Mouse (Mus musculus) limb, embryonic 10.5 days (tissue): Measurements from ENCODE around the gene Uba7. TPM values are rescaled to one million over a fixed set of nuclear protein-coding genes. Genes with fewer than 3 reads are reported as not detected.

Source experiments
- DNase-seq: peaks from one replicate; pipeline ENCODE4 v3.0.0-alpha.2; 2017; ENCODE audit warnings: low spot score
- H3K27ac ChIP-seq: fragments of 300-500 bp; sonication (generic); 2 replicates; pipeline ENCODE4 v1.5.1; 2016; ENCODE audit warnings: mild to moderate bottlenecking
- H3K27me3 ChIP-seq: fragments of 300-500 bp; sonication (generic); 2 replicates; pipeline ENCODE4 v1.6.1; 2016; ENCODE audit warnings: low read depth, mild to moderate bottlenecking; ENCODE audit not compliant: poor library complexity, severe bottlenecking
- H3K36me3 ChIP-seq: fragments of 300-500 bp; sonication (generic); 2 replicates; pipeline ENCODE4 v1.6.1; 2016; ENCODE audit warnings: mild to moderate bottlenecking, moderate library complexity
- H3K4me1 ChIP-seq: fragments of 300-500 bp; sonication (generic); 2 replicates; pipeline ENCODE4 v1.6.1; 2016
- H3K4me3 ChIP-seq: fragments of 300-500 bp; sonication (generic); 2 replicates; pipeline ENCODE4 v1.5.1; 2016; ENCODE audit warnings: mild to moderate bottlenecking, moderate library complexity
- H3K9me3 ChIP-seq: fragments of 300-500 bp; sonication (generic); replicated peaks from 2 replicates; pipeline ENCODE4 v1.6.1; 2016; ENCODE audit warnings: mild to moderate bottlenecking
- WGBS: fragments of 180-500 bp; shearing (Covaris S2); methylation state at CpG from one replicate; pipeline ENCODE4 v1.1.7; 2016; 5-methylcytosine and 5-hydroxymethylcytosine counted together
- polyA plus RNA-seq: library from polyadenylated mRNA; unstranded; fragments of >200 nt; fragmentation: Nextera tagmentation; extraction: Ambion mirVana; gene quantifications from 2 replicates; pipeline ENCODE4 v1.2.1, GENCODE M21; 2016

Gene Uba7
- polyA plus RNA-seq, 1 experiment from 2014 or later = 22.5 TPM

GRCm38 (mm10) chr9:107984754-107985055, 9.4 kb downstream of the Uba7 start:
- DNase-seq = no peak
- H3K4me1 ChIP-seq = peaks cover 75% of the 10 kb centered on the region
- peak overlapping the region; percentile 98 for H3K27ac ChIP-seq

DNA sequence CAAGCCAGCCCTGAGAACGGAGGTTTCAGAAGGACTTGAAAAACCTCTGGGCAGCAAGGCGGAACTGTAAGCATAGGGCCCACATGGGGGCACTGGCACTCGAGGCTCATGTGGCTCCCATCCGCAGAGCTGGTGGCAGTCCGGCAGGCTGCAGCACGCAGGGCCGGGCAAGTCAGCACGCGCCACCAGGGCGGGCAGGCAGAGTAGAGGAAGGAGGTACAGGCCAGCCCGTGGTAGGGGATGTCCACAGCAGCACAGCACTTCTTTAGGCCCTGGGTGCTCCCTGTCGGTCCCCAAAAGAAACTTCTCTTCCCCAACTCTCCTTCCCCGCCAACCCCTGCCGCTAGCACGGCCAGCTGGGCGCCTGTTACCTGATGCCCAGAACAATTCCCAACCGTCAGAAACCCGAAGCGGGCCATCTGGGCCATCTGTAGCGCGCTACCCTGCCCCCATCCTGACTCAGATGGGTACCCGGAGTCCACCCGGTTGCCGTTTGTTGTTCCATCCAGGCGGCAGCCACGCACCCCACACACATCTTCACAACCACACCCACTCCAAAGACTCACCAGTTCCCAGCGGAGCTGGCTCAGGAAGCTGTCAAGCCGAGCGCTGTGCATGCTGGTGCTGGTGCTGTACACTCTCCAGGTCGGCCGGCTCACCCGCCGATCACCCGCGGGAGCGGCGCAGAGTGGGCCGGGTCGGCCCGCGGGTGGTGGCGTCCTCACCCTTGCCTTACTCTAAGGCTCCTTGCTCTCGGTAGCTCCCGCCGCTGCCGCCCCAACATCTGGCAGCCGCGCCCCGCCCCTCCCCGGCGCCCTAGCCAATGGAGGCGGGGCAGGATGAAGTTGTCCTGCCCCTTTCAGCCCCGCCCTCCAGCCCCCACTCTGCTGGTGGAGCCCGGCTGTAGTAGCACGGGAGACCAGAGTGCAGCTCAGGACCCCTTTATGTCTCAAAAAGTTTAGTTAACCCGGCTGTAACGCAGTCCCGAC, 10.1 kb downstream of the Uba7 start, which contains the start of gene Inka1:
Inka1 (minus strand) TSS at position 749 of the 989 bp plus-strand sequence.
- peak within 1 kb of the TSS; percentile 98 for H3K27ac ChIP-seq
- peak; percentile 96 for DNase-seq
- peak within 1 kb of the TSS; percentile 83 for H3K4me3 ChIP-seq
- peaks cover 68% of the 10 kb centered on the region for H3K4me1 ChIP-seq
- H3K27me3 ChIP-seq = no peaks in the 10 kb centered on the region
- under 1% methylated on average over 58 of the region's 58 CpGs for WGBS
- peaks cover 24% of the 10 kb centered on the region for H3K36me3 ChIP-seq
- no peaks in the 10 kb centered on the region for H3K9me3 ChIP-seq

More at GRCm38 (mm10) chr9:107984754-107985055, 9.4 kb downstream of the Uba7 start:
- H3K36me3 ChIP-seq = peaks cover 31% of the 10 kb centered on the region
- 43% methylated on average over 9 of the region's 9 CpGs for WGBS
- H3K4me3 ChIP-seq = peak overlapping the region; percentile 83
- H3K27me3 ChIP-seq = no peaks in the 10 kb centered on the region
- no peaks in the 10 kb centered on the region for H3K9me3 ChIP-seq

- Histone ChIP-seq H3K9me3 (no peaks in the 10 kb centered on the region), H3K4me1 (peaks cover 59% of the 10 kb centered on the region), H3K36me3 (peaks cover 24% of the 10 kb centered on the region), H3K27ac (peak overlapping the region; percentile 98), H3K27me3 (no peaks in the 10 kb centered on the region), H3K4me3 (peak overlapping the region; percentile 83)
- peak; percentile 89 for DNase-seq
- 5% methylated on average over 18 of the region's 18 CpGs for WGBS
Observed at GRCm38 (mm10) chr9:107986376-107986775, 11.1 kb downstream of the Uba7 start.

DNA sequence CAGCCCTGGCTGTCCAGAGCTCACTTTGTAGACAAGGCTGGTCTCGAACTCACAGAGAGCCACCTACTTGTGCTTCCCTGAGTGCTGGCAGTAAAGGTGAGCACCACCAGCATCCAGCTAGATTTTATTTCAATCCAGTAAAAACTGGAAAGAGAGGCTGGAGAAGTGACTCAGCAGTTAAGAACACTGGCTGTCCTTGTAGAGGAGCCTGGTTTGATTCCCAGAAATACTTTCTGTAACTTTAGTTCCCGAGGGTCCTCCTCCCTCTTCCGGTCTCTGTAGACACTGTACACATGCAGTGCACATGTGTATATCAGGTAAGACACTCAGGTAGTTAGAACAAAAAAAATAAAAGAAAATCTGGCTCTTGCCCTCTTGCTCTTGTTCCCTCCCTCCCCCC, 12.6 kb downstream of the Uba7 start:
- Histone ChIP-seq H3K27ac (peak overlapping the region; percentile 69; the same call in 1 of the 2 replicates), H3K4me1 (peaks cover 43% of the 10 kb centered on the region), H3K4me3 (no peak overlapping the region), H3K9me3 (no peaks in the 10 kb centered on the region), H3K36me3 (peaks cover 20% of the 10 kb centered on the region), H3K27me3 (no peaks in the 10 kb centered on the region)
- 84% methylated on average over 3 of the region's 3 CpGs for WGBS
- no peak for DNase-seq

GRCm38 (mm10) chr9:107992197-107992596, 16.9 kb downstream of the Uba7 start, which contains the start of gene Cdhr4:
Cdhr4 (plus strand) TSS chr9:107992497.
- WGBS = 68% methylated on average over 2 of the region's 2 CpGs
- no peak within 1 kb of the TSS for H3K27ac ChIP-seq

DNA sequence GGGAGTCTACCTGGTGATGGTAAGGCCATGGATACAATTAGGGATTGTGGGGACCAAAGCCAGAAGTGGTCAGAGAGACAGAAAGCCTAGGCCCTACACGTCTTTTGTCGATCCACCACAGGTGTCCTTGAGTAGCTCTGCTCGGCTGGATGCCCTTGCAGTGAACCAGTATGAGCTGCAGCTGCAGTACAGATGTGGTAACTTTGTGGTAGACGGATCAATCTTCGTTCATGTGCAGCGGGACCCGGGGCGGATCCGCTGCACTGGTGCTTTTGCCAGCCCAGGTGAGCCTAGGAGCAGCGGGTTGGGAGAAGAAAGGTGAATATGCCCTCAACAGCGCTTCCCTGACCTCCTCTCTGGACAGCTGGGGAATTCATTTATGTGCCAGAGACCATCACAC, 17.7 kb downstream of the Uba7 start:
- no peaks in the 10 kb centered on the region for H3K36me3 ChIP-seq
- H3K27ac ChIP-seq = no peak overlapping the region
- DNase-seq = no peak
- no peaks in the 10 kb centered on the region for H3K9me3 ChIP-seq
- WGBS = 90% methylated on average over 11 of the region's 11 CpGs
- H3K27me3 ChIP-seq = no peaks in the 10 kb centered on the region
- peaks cover 9% of the 10 kb centered on the region for H3K4me1 ChIP-seq
- H3K4me3 ChIP-seq = no peak overlapping the region

More at GRCm38 (mm10) chr9:107992197-107992596, 16.9 kb downstream of the Uba7 start, which contains the start of gene Cdhr4:
- no peak within 1 kb of the TSS for H3K4me3 ChIP-seq
- H3K4me1 ChIP-seq = peaks cover 11% of the 10 kb centered on the region
- H3K36me3 ChIP-seq = no peaks in the 10 kb centered on the region
- no peak for DNase-seq
- H3K9me3 ChIP-seq = no peaks in the 10 kb centered on the region
- H3K27me3 ChIP-seq = no peaks in the 10 kb centered on the region

DNA sequence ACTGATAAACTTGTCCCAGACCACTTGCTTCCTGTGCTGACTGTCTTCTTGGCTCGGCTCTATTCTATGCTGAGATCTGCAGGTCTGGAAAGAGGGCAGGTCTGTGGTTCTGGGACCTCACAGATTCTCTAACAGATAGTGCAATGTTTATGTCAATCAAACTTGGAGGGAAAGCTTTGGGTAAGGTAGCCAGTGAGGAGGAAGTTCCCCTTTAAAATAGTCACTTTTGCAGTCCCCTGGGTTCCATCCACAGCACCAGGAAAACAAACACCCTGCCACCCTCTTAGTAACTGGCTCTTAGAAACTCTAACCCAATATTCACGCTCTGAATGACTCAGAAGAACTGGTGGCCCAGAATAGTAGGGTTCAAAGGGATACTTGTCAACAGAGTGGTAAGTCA, 19.2 kb downstream of the Uba7 start:
- Histone ChIP-seq H3K27ac (no peak overlapping the region), H3K36me3 (no peaks in the 10 kb centered on the region), H3K9me3 (no peaks in the 10 kb centered on the region), H3K4me3 (no peak overlapping the region), H3K27me3 (no peaks in the 10 kb centered on the region), H3K4me1 (0 out of 2 replicates have a peak, but pooled peaks cover 3% of the 10 kb centered on the region)
- DNase-seq = no peak
- WGBS = 57% methylated on average over 2 of the region's 2 CpGs

GRCm38 (mm10) chr9:107995513-107995912, 20.2 kb downstream of the Uba7 start:
- Histone ChIP-seq H3K27me3 (no peaks in the 10 kb centered on the region), H3K36me3 (no peaks in the 10 kb centered on the region), H3K9me3 (no peaks in the 10 kb centered on the region), H3K4me1 (0 out of 2 replicates have a peak, but pooled peaks cover 3% of the 10 kb centered on the region), H3K27ac (no peak overlapping the region), H3K4me3 (no peak overlapping the region)
- no peak for DNase-seq
- WGBS = 95% methylated on average over 21 of the region's 21 CpGs

DNA sequence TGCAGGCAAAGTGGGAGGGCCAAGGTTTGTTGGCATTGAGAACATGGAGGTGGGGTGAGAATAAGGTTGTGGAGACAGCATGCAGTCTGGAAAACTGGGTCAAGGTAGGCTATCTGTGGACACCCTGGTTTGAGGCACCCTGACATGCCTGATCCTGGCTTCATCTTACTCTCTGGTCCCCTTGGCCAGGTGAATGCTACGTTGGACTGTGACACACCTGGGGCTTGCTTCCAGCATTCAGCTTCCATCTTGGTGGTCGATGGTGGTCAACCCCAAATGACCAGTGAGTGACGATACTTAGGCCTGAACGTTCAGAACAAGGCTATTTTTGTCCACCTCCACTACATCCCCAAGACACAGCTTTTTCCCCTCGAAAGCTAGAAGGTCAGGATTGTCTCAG, 20.7 kb downstream of the Uba7 start, which contains the start of gene Gm20662:
Gm20662 (plus strand) TSS at position 301 of the 400 bp plus-strand sequence.
- no peak within 1 kb of the TSS for H3K27ac ChIP-seq
- 0 out of 2 replicates have a peak, but pooled peaks cover 3% of the 10 kb centered on the region for H3K4me1 ChIP-seq
- no peaks in the 10 kb centered on the region for H3K36me3 ChIP-seq
- no peaks in the 10 kb centered on the region for H3K9me3 ChIP-seq
- H3K4me3 ChIP-seq = no peak within 1 kb of the TSS
- H3K27me3 ChIP-seq = no peaks in the 10 kb centered on the region
- no peak for DNase-seq
- 93% methylated on average over 5 of the region's 5 CpGs for WGBS

GRCm38 (mm10) chr9:108001922-108002770, 26.8 kb downstream of the Uba7 start, which contains the start of gene Ip6k1:
Ip6k1 (plus strand) TSS chr9:108002501.
- Histone ChIP-seq H3K27ac (peak within 1 kb of the TSS; percentile 97), H3K36me3 (peaks cover 10% of the 10 kb centered on the region), H3K4me1 (peaks cover 24% of the 10 kb centered on the region), H3K27me3 (no peaks in the 10 kb centered on the region), H3K9me3 (no peaks in the 10 kb centered on the region), H3K4me3 (peak within 1 kb of the TSS; percentile 99)
- peak; percentile 99 for DNase-seq
- WGBS = under 1% methylated on average over 51 of the region's 51 CpGs

GRCm38 (mm10) chr9:108002778-108003530, 27.6 kb downstream of the Uba7 start:
- peaks cover 24% of the 10 kb centered on the region for H3K4me1 ChIP-seq
- no peaks in the 10 kb centered on the region for H3K9me3 ChIP-seq
- peak overlapping the region; percentile 97 for H3K27ac ChIP-seq
- H3K36me3 ChIP-seq = peaks cover 14% of the 10 kb centered on the region
- DNase-seq = no peak
- H3K27me3 ChIP-seq = no peaks in the 10 kb centered on the region
- peak overlapping the region; percentile 99 for H3K4me3 ChIP-seq
- WGBS = under 1% methylated on average over 50 of the region's 50 CpGs

DNA sequence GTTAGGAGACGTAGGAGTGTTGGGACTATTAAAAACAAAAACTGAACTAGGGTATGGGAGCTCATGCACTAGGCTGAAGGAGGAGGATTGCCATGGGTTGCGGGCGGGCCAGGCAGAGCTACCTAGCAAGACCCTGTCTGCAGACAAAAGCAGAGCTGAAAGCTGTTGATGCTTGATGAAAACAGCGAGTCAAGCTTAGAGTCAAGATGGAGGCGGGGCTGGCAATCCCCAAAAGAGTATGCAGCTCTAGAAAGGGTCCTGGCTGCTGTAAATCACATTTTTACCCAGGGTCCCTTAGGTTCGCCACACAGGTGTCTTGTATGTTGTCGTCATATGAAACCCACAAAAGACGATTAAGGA, 28.2 kb downstream of the Uba7 start:
- peak overlapping the region; percentile 99 for H3K4me3 ChIP-seq
- no peaks in the 10 kb centered on the region for H3K9me3 ChIP-seq
- H3K27me3 ChIP-seq = no peaks in the 10 kb centered on the region
- H3K27ac ChIP-seq = peak overlapping the region; percentile 97
- peaks cover 19% of the 10 kb centered on the region for H3K36me3 ChIP-seq
- H3K4me1 ChIP-seq = peaks cover 24% of the 10 kb centered on the region
- WGBS = 26% methylated on average over 8 of the region's 8 CpGs
- no peak for DNase-seq
